Mouse (Mus musculus): ENCODE measurements at regions not wholly inside any gene's neighbourhood (a gene's known extent, or its start where the extent isn't known, plus 50 kb on each side); places are given as distances from the start of the nearest gene placed in this dataset.

GRCm38 (mm10) chr14:64594811-64595522, 490.9 kb downstream of the Prss52 start:
- DNase-seq (ENCODE audit: low spot score) = no peak

GRCm38 (mm10) chr14:64595523-64595889, 491.4 kb downstream of the Prss52 start:
- DNase-seq (ENCODE audit: low spot score) = no peak

- no peak for DNase-seq (ENCODE audit: low spot score)
These were observed 491.8 kb downstream of the Prss52 start for GRCm38 (mm10) chr14:64595891-64596290.

- no peak for DNase-seq (ENCODE audit: low spot score)
These were observed 493.1 kb downstream of the Prss52 start for GRCm38 (mm10) chr14:64597218-64597617.
